Mouse (Mus musculus): Measurements from ENCODE around the gene Egr4.

Egr4 gene

DNA sequence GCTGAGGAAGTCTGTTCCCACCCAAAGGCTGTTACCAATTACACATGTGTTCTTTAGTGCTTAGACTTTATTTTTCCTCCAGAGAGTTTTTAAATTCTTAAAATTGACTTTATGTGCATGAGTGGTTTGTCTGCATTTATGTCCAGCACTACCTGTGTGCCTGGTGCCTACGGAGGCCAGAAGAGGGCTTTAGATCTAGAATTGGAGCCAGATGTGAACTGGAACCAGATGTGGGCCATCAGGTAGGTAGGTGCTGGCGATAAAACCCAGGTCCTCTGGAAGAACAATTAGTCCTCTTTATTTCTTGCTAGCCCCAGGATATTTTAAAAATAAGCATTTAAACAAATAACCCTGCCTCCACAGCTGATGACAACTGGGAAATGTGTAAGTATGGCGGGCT lies 21.8 kb downstream of the Egr4 start:
- no peak for DNase-seq

DNA sequence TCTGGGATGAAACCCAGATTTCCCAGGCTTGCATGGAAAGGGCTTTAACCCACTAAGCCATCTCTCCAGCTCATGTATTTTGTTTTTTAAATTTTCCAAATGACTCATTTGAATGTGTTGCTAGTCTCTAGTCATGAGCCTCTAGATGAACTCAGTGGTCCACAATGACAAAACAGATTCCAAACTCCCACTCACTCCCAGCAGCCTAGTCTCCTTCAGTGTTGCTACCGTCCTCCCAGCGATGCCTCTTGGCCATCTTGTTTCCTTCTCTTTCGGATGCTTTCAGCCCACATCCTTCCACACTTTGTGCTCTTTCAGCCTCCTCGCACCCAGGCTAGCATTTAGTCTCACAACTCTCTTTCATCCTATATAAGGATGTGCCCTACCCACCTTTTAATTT lies 23.1 kb downstream of the Egr4 start:
- no peak for DNase-seq

DNA sequence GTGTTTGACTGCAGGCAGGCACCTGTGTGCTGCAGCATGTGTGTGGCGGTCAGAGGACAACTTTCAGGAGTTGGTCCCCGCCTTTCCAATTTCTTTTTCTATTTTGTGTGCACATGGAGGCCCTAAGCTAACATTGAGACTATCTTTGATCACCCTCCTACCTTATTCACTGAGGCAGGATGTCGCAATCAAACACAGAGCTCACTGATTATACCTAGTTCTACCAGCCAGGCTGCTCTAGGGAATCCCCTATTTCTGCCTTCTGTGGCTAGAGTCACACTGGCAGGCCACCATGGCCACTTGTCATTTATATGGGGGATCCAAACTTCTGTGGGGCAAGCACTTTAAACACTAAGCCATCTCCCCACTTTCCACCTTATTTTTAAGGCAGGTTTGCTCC lies 23.7 kb downstream of the Egr4 start:
- DNase-seq = no peak

DNA sequence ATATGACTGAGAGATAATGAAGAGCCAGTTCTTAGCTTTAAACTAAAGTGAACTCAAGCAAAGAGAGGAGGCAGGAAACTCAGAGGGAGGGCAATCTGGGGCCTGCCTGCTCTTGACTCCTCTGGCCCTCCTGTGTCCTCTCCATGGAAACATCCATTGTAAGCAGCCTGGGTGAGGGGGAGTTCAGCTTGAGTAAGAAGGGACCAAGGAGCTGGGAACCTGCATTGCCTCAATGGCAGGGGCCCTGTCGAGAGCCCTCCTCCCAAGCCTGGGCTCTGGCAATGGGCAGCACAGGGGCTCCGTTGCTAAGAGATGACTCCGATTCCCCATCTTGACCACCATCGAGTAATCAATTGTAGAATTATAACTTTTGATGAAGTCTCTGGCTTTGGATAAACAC lies 24.9 kb downstream of the Egr4 start:
- DNase-seq = no peak

DNA sequence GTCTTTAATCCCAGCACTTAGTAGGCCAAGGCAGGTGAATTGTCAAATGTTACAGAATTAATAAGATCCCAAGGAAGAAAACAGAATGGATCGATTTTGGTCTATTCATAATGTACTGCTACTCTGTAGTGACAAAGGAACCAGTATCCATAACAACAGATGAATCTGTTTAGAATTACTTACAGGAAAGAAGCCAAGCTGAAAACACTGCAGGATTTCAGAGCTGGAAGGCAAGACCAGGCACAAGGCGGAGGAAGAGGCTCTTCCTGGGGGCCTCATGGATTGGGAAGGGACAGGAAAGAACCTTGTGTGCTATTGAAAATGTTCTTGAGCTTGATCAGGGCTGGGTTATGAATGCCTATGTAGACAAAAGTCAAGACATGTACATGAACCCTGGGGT lies 27.7 kb downstream of the Egr4 start:
- no peak for DNase-seq

DNA sequence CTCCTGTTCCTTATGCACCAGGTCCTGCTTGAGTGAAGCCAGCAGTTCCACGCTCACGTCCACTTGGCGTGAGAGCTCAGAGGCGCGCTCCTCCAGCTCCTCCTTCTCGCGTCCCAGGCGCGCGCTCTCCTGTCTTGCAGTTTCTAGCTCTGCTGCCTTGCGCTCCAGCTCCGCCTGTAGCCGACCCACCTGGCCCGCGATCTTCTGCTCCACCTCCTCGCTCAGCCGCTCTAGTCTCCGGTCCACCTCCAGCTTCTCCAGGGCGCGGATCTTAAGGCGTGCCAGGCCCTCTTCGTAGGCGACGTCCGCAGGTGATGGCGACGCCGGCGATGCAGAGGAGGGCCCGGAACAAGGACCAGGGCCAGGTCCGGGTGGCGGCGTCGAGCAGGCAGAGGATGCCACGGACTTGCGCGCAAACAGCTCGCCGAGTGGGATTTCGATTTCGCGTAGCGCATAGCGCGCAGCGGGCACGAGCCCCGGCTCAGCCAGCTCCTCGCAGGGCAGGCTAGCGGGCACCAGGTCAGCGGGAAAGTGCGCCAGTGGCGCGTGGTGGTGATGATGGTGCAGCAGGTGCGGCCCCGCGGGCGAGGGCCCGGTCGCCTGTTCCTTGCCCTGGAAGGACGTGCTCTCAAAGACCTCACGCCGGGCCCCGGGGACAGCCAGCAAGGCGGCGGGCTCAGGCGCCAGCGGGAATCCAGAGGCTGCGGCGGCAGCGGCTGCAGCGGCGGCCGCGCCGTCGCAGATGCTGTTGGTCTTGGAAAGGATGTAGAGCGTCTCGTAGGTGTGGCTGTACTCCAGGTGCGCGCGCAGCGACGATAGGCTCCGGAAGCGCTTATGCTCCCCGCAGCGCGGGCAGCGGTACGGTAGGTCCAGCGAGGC lies 29.3 kb downstream of the Egr4 start:
- peak; percentile 62 for DNase-seq

DNA sequence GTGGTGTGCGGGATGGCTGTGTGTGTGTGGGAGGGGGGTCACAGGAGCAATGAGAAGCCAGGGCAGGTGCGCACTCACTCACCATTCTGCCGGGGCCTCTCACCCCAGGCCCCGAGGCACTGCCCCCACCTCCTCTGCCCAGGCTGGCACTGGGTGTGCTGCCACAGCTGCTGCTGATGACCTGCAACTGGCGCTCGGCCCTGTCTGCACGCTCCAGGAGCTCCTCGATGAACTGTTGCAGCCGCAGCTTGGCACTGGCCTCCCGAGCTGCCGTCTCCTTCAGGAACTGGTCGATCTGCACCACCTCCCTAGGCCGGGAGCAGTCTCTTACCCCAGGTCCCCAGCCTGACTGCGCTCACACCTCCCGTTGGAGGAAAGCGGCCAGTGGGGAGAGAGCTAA lies 32.7 kb downstream of the Egr4 start:
- DNase-seq = no peak

DNA sequence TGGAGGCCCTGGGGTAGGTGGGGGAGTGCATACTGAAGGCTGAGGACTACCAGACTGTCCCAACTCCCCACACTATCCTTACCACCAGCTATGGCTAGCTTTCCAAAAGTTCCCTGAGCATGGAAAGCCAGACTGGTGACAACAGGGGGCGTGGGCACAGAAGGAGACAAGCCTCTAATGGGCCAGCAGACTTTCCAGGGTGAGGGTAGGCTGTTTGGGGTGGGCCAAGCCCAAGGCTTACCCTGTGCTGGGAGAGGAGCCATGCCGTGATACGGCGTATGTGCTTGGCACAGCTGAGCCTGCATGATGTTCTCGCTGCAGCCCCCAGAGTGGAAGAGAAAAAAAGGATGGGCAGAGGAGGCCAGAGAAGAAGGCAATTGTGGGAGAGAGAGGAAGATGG lies 33.4 kb downstream of the Egr4 start:
- DNase-seq = no peak

DNA sequence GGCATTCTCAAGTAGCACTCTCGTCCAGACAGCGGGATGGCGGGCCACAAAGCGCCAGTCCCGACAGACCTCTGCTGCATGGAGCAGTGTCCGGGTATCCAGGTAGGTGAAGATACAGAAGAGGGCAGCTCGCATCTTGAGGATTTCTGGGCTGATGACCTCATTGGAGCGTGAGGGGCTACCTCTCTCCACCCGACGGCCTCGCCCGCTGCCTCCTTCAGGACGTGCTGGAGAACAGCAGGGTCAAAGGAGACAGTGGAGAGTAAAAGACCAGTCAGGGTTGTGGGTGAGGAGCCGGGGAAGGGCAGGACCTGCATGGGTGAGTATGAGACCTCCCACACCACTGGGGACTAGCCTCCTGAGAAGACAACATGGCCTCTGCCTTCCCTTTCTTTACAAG lies 35.0 kb downstream of the Egr4 start:
- DNase-seq = no peak

DNA sequence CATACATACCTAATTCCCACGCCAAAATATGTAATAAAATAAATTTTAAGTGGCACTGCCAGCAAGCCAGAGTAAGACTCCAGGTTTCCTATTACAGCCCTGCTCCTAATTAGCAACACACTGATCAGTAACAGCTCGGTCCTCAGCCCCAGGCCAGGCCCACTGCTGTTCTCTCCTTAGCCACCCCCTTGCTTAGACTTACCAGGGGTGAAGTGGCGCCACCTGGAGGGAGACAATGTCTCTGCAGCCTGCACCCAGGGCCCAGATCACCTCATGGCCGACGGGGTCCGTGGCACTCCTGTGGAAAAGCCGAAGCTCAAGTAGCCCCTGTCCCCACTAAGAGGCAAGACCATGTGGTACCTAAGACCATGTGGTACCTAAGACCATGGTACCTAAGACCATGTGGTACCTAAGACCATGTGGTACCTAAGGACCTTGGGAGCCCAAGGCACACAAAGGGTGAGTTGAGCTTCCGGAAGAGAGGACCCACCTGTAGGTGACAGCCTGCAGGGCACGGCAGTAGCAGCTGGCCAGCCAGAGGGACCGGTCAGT lies 35.9 kb downstream of the Egr4 start:
- peak; percentile 69 for DNase-seq

DNA sequence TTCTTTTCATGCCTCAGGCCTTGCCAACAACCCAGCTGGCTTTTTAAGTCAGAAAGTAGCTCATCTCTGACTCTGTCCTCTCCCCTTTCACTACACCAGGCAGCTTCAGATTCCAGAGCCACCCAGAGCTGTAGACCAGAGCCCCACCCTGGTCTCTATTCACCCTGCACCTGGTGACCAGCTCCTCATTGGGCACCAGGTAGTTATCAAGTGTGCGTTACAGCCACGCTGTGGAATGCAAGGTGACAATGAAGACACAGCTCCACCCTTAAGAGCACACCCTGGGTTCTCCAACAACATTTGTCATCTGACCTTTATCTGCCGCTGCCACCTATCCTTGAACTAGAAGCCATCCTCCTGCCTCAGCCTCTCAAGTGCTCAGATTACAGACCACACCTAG lies 37.8 kb downstream of the Egr4 start:
- DNase-seq = no peak

DNA sequence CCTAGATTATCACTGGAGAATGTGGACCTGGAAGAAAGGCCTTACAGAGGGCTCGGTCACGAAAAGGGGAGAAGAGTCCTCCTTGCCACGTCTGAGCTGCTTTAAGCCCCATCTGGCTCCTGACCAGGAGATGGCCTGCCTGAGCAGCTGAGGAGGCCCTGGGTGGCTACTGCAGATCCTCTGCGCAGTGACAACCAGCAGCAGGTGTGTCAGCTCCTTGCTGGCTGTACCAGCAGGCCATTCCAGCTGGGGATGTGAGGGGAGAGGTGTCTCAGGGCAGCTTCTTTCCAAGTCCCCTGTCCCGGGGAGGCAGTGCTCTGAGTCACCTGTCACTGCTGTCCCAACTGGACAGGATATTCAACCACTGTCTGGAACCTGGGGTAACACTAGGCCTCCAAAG lies 40.8 kb downstream of the Egr4 start:
- DNase-seq = no peak

DNA sequence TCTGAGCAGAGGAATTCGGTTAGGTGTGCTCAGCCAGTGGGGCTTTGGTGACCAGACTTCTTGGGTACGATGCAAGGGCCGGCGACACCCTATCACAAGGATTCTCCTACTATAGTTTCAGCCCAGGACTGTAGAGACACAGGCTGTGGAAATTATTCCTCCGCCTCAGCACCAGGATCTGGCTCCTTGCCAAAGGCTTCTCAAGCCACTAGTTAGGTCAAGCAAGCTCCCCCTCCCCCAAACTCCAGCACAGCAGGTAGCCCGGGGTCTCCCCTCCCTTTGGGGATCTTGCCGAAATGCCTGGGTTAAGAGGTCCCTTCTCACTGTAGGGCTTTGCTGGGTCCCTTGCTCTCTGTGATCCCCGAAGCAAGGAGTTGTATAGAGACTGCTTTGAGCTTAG lies 41.4 kb downstream of the Egr4 start:
- DNase-seq = no peak

DNA sequence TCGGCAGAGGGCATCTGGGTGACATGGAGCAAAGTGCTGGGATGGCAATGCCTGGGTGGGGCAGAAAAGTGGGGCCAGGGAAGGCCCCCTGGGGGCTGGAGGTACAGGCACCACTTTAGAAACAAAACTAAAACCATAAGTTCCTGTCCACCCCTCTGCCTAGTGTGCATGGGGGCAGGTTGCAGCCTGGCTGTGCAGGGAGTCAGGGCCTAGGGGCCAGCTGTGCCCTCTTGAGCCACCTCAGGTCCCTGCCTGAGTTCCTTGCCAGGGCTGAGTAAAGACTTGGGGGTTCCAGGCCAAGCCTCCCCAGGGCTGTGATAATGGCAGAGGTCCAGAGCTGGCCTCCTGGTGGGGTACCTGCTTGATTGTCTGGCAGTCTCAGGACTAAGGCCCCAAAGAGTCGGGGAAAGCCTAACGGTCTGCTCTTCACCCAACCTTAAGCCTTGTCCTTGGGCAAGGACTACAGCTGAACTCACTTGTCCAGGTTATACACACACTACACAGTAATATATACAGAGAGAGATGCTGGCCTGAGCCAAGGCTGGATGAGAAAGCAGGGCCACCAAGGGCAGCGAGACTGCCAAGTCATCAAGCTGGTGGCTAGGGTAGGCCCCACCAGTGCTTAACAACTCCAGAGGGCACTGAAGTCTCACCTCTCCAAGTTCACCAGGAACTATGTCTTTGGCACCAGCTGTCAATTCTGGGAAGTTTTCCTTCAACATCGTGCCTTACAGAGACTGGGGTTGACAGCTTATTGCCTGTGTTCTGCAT lies 43.5 kb downstream of the Egr4 start:
- no peak for DNase-seq

DNA sequence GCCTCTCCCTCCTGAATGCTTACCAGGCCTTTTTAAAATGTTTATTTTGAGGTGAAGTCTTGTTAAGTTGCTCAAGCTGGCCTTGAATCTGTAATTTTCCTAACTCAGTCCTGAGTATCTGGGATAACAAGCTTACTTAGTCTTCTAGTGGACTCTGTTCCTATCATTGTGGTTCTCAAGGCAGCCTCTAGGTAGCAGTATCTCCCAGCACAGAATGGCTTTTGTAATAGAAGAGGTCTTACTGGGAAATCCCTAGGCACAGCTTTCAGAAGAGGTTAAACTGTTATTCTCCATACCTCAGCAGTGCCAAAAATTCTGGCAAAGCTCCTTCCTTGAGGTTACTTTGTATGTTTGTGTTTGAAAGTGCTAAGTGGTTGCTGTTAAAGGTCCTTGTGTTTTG lies 48.0 kb downstream of the Egr4 start:
- no peak for DNase-seq
